Mouse (Mus musculus): ENCODE measurements around the gene Btbd35f9.
"Not testable (repeated sequence)": the region's sequence is repeated elsewhere in the genome, so short reads cannot be mapped to it uniquely, and the experiment has no call there.

Btbd35f9 gene

GRCm38 (mm10) chrX:34161399-34161798 lies at the start of gene Btbd35f9:
Gene Btbd35f9 (minus strand): TSS chrX:34161499.
- DNase-seq, result not testable (repeated sequence)
